8 mouse cellular contexts compared by ENCODE assay signal in genomic region chr12:29239975-29240374, GRCm38 (mm10).
A peak's percentile ranks its signal among the peaks of the same experiment; 100 is the strongest.
DNase-seq lines count a peak whose midpoint lies in the region; ATAC-seq and TF ChIP-seq lines count a peak whose summit lies in the region.

No protein-coding gene starts in this region.

- 0 out of 2 replicates have a peak, but pooled peaks cover 5% of the 10 kb centered on the region for H3K4me1 ChIP-seq in lung, postnatal 0 days (ENCODE audit: insufficient read depth, low read depth, low read length)
- H3K4me1 ChIP-seq in hindbrain, postnatal 0 days (ENCODE audit: insufficient read depth, low read length): peaks cover 17% of the 10 kb centered on the region
- H3K4me1 ChIP-seq in stomach, embryonic 15.5 days: no peaks in the 10 kb centered on the region

- ATAC-seq in lung, postnatal 0 days: no peak
- peak; percentile 75 for ATAC-seq in hindbrain, postnatal 0 days
- ATAC-seq in stomach, embryonic 15.5 days (ENCODE audit: insufficient read depth, low FRiP score, low read depth): peak; percentile 60; the same call in 1 of the 2 replicates

- no peak for TF ChIP-seq CTCF in lung, postnatal 0 days (IDR thresholded peaks at IDR 0.05)
- TF ChIP-seq CTCF in hindbrain, postnatal 0 days (IDR thresholded peaks at IDR 0.05; ENCODE audit: low read depth): no peak

- no peaks in the 10 kb centered on the region for H3K27me3 ChIP-seq in lung, postnatal 0 days (replicated peaks; ENCODE audit: insufficient read depth, low read length)
- H3K27me3 ChIP-seq in hindbrain, postnatal 0 days (ENCODE audit: insufficient read depth, low read length): no peaks in the 10 kb centered on the region
- H3K27me3 ChIP-seq in stomach, embryonic 15.5 days (replicated peaks): no peaks in the 10 kb centered on the region

- H3K4me2 ChIP-seq in lung, postnatal 0 days (replicated peaks; ENCODE audit: low read depth, low read length): no peak overlapping the region
- H3K4me2 ChIP-seq in hindbrain, postnatal 0 days (ENCODE audit: low read depth, low read length): no peak overlapping the region
- H3K4me2 ChIP-seq in stomach, embryonic 15.5 days: no peak overlapping the region

- no peaks in the 10 kb centered on the region for H3K36me3 ChIP-seq in lung, postnatal 0 days (ENCODE audit: insufficient read depth, low read length)
- H3K36me3 ChIP-seq in hindbrain, postnatal 0 days (ENCODE audit: insufficient read depth, low read length): no peaks in the 10 kb centered on the region
- no peaks in the 10 kb centered on the region for H3K36me3 ChIP-seq in stomach, embryonic 15.5 days

- peak; percentile 6 for DNase-seq in lung, postnatal 14 days
- DNase-seq in lung, postnatal 0 days (ENCODE audit: low spot score): no peak
- DNase-seq in hindbrain, postnatal 0 days (ENCODE audit: low spot score): peak; percentile 79
- DNase-seq in left cerebral cortex, postnatal 36 days (ENCODE audit: low spot score in 2 of 2): peak; percentile 35 to 43
- no peak for DNase-seq in urinary bladder, postnatal 14 days (ENCODE audit: low spot score)
- no peak for DNase-seq in thymus, postnatal 0 days (ENCODE audit: low spot score)
- DNase-seq in cerebellum, adult 8-10 months: no peak

- no peak for TF ChIP-seq EP300 in lung, postnatal 0 days (IDR thresholded peaks at IDR 0.05)

- intact Hi-C loops in left cerebral cortex, postnatal 36 days (cut with DNase I): no loop called here

- no peak overlapping the region for H3K9ac ChIP-seq in lung, postnatal 0 days (replicated peaks; ENCODE audit: low read depth)
- 0 out of 2 replicates have a peak overlapping the region, but pooled peaks have one; percentile 13 for H3K9ac ChIP-seq in hindbrain, postnatal 0 days (replicated peaks; ENCODE audit: low read length)
- no peak overlapping the region for H3K9ac ChIP-seq in stomach, embryonic 15.5 days

- 10% methylated on average over 5 of the region's 5 CpGs for WGBS in lung, postnatal 0 days
- 14% methylated on average over 5 of the region's 5 CpGs for WGBS in hindbrain, postnatal 0 days
- 18% methylated on average over 5 of the region's 5 CpGs for WGBS in stomach, embryonic 15.5 days

- H3K27ac ChIP-seq in lung, postnatal 0 days (ENCODE audit: low read length): no peak overlapping the region
- peak overlapping the region; percentile 65 for H3K27ac ChIP-seq in hindbrain, postnatal 0 days
- no peak overlapping the region for H3K27ac ChIP-seq in stomach, embryonic 15.5 days

- no peak overlapping the region for H3K4me3 ChIP-seq in lung, postnatal 0 days (ENCODE audit: low read depth, low read length)
- H3K4me3 ChIP-seq in hindbrain, postnatal 0 days (ENCODE audit: low read length): no peak overlapping the region
- no peak overlapping the region for H3K4me3 ChIP-seq in stomach, embryonic 15.5 days (replicated peaks)

- H3K9me3 ChIP-seq in lung, postnatal 0 days (ENCODE audit: low read length): no peaks in the 10 kb centered on the region
- H3K9me3 ChIP-seq in hindbrain, postnatal 0 days (ENCODE audit: low read length): no peaks in the 10 kb centered on the region
- H3K9me3 ChIP-seq in stomach, embryonic 15.5 days: no peaks in the 10 kb centered on the region

Comparison
In these comparisons a context has a peak if more than half of its experiments do, and no peak if none do; other contexts are left out.
1. DNase-seq: peak in lung, postnatal 14 days (single experiment), hindbrain, postnatal 0 days (single experiment) and left cerebral cortex, postnatal 36 days (2 of 2); none in lung, postnatal 0 days (single experiment), urinary bladder, postnatal 14 days (single experiment), thymus, postnatal 0 days (single experiment) and cerebellum, adult 8-10 months (single experiment).